Comparison of ENCODE assay signal across 8 mouse cellular contexts in the genomic region with DNA sequence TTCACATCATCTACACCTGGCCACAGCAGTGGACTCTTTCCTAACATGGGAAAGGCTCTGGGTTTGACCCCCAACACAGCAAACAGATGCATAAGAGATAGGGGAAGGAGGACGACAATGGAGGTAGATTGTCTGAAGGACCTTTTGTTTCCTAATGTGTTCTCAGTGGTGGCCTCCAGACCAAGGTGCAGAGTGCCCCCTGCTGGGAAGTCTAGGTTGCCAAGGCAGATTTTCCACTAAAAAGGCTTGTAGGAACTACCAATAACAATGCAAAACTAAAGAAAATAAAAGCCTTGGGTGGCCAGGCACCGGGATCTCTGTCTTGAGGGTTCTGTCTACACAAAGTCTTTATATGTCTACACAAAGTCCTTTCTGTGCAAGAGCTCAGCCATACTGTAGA. TPM values are rescaled to one million over a fixed set of nuclear protein-coding genes. Genes with fewer than 3 reads are reported as not detected.
DNase-seq lines count a peak whose midpoint lies in the region; ATAC-seq lines count a peak whose summit lies in the region.

No protein-coding gene starts in this region.

- ATAC-seq in erythroid progenitor cell, adult 5-6 weeks (replicated peaks; ENCODE audit: low FRiP score, poor library complexity, severe bottlenecking) = no peak

- peak; percentile 18 for DNase-seq in adrenal gland, adult 2 months
- DNase-seq in adrenal gland, adult 8-10 months = no peak
- DNase-seq in left cerebral cortex, adult 18-20 months (ENCODE audit: low spot score in 2 of 2) = peak; percentile 53 to 77
- DNase-seq in left cerebral cortex, adult 8-10 months (ENCODE audit: low spot score in 2 of 2) = no peak
- DNase-seq in adrenal gland, postnatal 25 days = peak; percentile 41
- DNase-seq in induced T-regulatory cell, adult 2 months (ENCODE audit: low read depth) = peak; percentile 10
- peak; percentile 22 for DNase-seq in lung, postnatal 14 days

RNA-seq across cellular contexts. Expression of gene Ice1, which starts 54.9 kb away (rescaled TPM):
- 10 to 100 TPM; 22.4 to 23.7 TPM for total RNA-seq in adrenal gland, adult 2 months (2021)
- 9.7 and 10.0 TPM in 2 replicates for polyA plus RNA-seq in adrenal gland, adult 2 months (2012; rRNA removed)
- 10 to 100 TPM; 28.2 to 42.2 (median 34.3) TPM for total RNA-seq in adrenal gland, adult 8-10 months (2022)
- 10 to 100 TPM; 66.4 to 70.7 TPM for total RNA-seq in left cerebral cortex, adult 18-20 months (2021)
- total RNA-seq in left cerebral cortex, adult 8-10 months (2022) = 10 to 100 TPM; 65.6 to 70.7 (median 68.6) TPM
- total RNA-seq in adrenal gland, postnatal 25 days (2021) = 30.1 and 32.1 TPM in 2 replicates
- 8.4 and 14.4 TPM in 2 replicates for total RNA-seq in erythroid progenitor cell, adult 5-6 weeks (2015; ENCODE audit: low replicate concordance)
- total RNA-seq in erythroid progenitor cell, adult 5-6 weeks (2017; ENCODE audit: low replicate concordance) = 2.8 and 4.4 TPM in 2 replicates

Comparison
In these comparisons a context has a peak if more than half of its experiments do, and no peak if none do; other contexts are left out.
1. DNase-seq: peak in adrenal gland, adult 2 months (single experiment), left cerebral cortex, adult 18-20 months (2 of 2), adrenal gland, postnatal 25 days (single experiment), induced T-regulatory cell, adult 2 months (single experiment) and lung, postnatal 14 days (single experiment); none in adrenal gland, adult 8-10 months (single experiment) and left cerebral cortex, adult 8-10 months (0 of 2).